Mouse (Mus musculus) limb, embryonic 12.5 days (tissue): ENCODE data around the gene Casc3. TPM values are rescaled to one million over a fixed set of nuclear protein-coding genes. Genes with fewer than 3 reads are reported as not detected.

ENCODE experiments used
- ATAC-seq: fragments of 200-750 bp; cut with Nextera tagmentation; 2 replicates; pipeline ENCODE4 v1.8.0; 2017; ENCODE audit warnings: low read depth, moderate TSS enrichment; ENCODE audit not compliant: insufficient number of reproducible peaks, insufficient read depth, low FRiP score, low TSS enrichment
- H3K27ac ChIP-seq: fragments of 300-500 bp; sonication (generic); 2 replicates; pipeline ENCODE4 v1.5.1; 2016; ENCODE audit warnings: mild to moderate bottlenecking, moderate library complexity
- H3K27me3 ChIP-seq: fragments of 300-500 bp; sonication (generic); 2 replicates; pipeline ENCODE4 v1.6.1; 2016; ENCODE audit warnings: mild to moderate bottlenecking, moderate library complexity
- H3K36me3 ChIP-seq: fragments of 300-500 bp; sonication (generic); 2 replicates; pipeline ENCODE4 v1.6.1; 2016; ENCODE audit warnings: mild to moderate bottlenecking, moderate library complexity
- H3K4me1 ChIP-seq: fragments of 300-500 bp; sonication (generic); replicated peaks from 2 replicates; pipeline ENCODE4 v1.6.1; 2016
- H3K4me2 ChIP-seq: fragments of 300-500 bp; sonication (generic); 2 replicates; pipeline ENCODE4 v1.6.1; 2016; ENCODE audit warnings: mild to moderate bottlenecking, moderate library complexity
- H3K4me3 ChIP-seq: fragments of 300-500 bp; sonication (generic); replicated peaks from 2 replicates; pipeline ENCODE4 v1.5.1; 2016; ENCODE audit warnings: mild to moderate bottlenecking
- H3K9ac ChIP-seq: fragments of 300-500 bp; sonication (generic); replicated peaks from 2 replicates; pipeline ENCODE4 v1.6.1; 2016; ENCODE audit warnings: mild to moderate bottlenecking, moderate library complexity
- H3K9me3 ChIP-seq: fragments of 300-500 bp; sonication (generic); 2 replicates; pipeline ENCODE4 v1.6.1; 2016; ENCODE audit warnings: mild to moderate bottlenecking, moderate library complexity
- WGBS: fragments of 180-500 bp; shearing (Covaris S2); methylation state at CpG from one replicate; pipeline ENCODE4 v1.1.7; 2016; 5-methylcytosine and 5-hydroxymethylcytosine counted together
- polyA plus RNA-seq: library from polyadenylated mRNA; unstranded; fragments of >200 nt; fragmentation: Nextera tagmentation; extraction: Ambion mirVana; gene quantifications from 2 replicates; pipeline ENCODE4 v1.2.1, GENCODE M21; 2016

Casc3 gene
- polyA plus RNA-seq, 1 experiment from 2014 or later: 48.1 TPM

- WGBS: 6% methylated on average over 41 of the region's 41 CpGs
- peak within 1 kb of the TSS; percentile 62 for H3K4me3 ChIP-seq
- H3K9ac ChIP-seq: peak within 1 kb of the TSS; percentile 71
- peaks cover 24% of the 10 kb centered on the region for H3K36me3 ChIP-seq
- peak within 1 kb of the TSS; percentile 61 for H3K4me2 ChIP-seq
- peak; percentile 72 for ATAC-seq
- H3K27me3 ChIP-seq: no peaks in the 10 kb centered on the region
- no peaks in the 10 kb centered on the region for H3K9me3 ChIP-seq
- peak within 1 kb of the TSS; percentile 95 for H3K27ac ChIP-seq
- peaks cover 8% of the 10 kb centered on the region for H3K4me1 ChIP-seq
Observed at GRCm38 (mm10) chr11:98863028-98863750, 58.5 kb downstream of the Casc3 start, which contains the start of gene Wipf2. Wipf2 (plus strand) TSS chr11:98863638.

- peaks cover 31% of the 10 kb centered on the region for H3K36me3 ChIP-seq
- H3K4me1 ChIP-seq: peaks cover 8% of the 10 kb centered on the region
- H3K27me3 ChIP-seq: no peaks in the 10 kb centered on the region
- WGBS: under 1% methylated on average over 35 of the region's 39 CpGs
- H3K9me3 ChIP-seq: no peaks in the 10 kb centered on the region
- H3K9ac ChIP-seq: peak overlapping the region; percentile 71
- peak overlapping the region; percentile 61 for H3K4me2 ChIP-seq
- H3K27ac ChIP-seq: peak overlapping the region; percentile 95
- H3K4me3 ChIP-seq: peak overlapping the region; percentile 62
- peak; percentile 64 for ATAC-seq
Observed at GRCm38 (mm10) chr11:98863751-98864429, 59.2 kb downstream of the Casc3 start.

- H3K36me3 ChIP-seq: peaks cover 54% of the 10 kb centered on the region
- no peak for ATAC-seq
Observed at GRCm38 (mm10) chr11:98867293-98867692, 62.6 kb downstream of the Casc3 start.

GRCm38 (mm10) chr11:98869906-98870305 lies 65.2 kb downstream of the Casc3 start:
- no peak for ATAC-seq
- Histone ChIP-seq H3K4me2 (no peak overlapping the region), H3K4me1 (peaks cover 5% of the 10 kb centered on the region; the same call in 1 of the 2 replicates), H3K36me3 (peaks cover 70% of the 10 kb centered on the region), H3K27ac (no peak overlapping the region), H3K4me3 (no peak overlapping the region), H3K9ac (no peak overlapping the region), H3K9me3 (no peaks in the 10 kb centered on the region), H3K27me3 (no peaks in the 10 kb centered on the region)
- WGBS: 90% methylated on average over 8 of the region's 8 CpGs

More at GRCm38 (mm10) chr11:98867293-98867692, 62.6 kb downstream of the Casc3 start:
- Histone ChIP-seq H3K9me3 (no peaks in the 10 kb centered on the region), H3K27ac (no peak overlapping the region), H3K9ac (no peak overlapping the region), H3K4me3 (no peak overlapping the region), H3K4me2 (no peak overlapping the region), H3K4me1 (peaks cover 13% of the 10 kb centered on the region), H3K27me3 (no peaks in the 10 kb centered on the region)
- WGBS: 95% methylated on average over 12 of the region's 12 CpGs

- Histone ChIP-seq H3K4me2 (no peak overlapping the region), H3K4me1 (peaks cover 5% of the 10 kb centered on the region; the same call in 1 of the 2 replicates), H3K36me3 (peaks cover 74% of the 10 kb centered on the region), H3K9ac (no peak overlapping the region), H3K4me3 (no peak overlapping the region), H3K27me3 (no peaks in the 10 kb centered on the region), H3K27ac (no peak overlapping the region), H3K9me3 (no peaks in the 10 kb centered on the region)
- 85% methylated on average over 5 of the region's 5 CpGs for WGBS
- ATAC-seq: no peak
Observed at GRCm38 (mm10) chr11:98870791-98871190, 66.1 kb downstream of the Casc3 start.

- peaks cover 68% of the 10 kb centered on the region for H3K36me3 ChIP-seq
- no peak for ATAC-seq
Observed at GRCm38 (mm10) chr11:98871416-98871815, 66.7 kb downstream of the Casc3 start.

GRCm38 (mm10) chr11:98872040-98872439 lies 67.3 kb downstream of the Casc3 start:
- Histone ChIP-seq H3K4me2 (no peak overlapping the region), H3K27me3 (no peaks in the 10 kb centered on the region), H3K4me1 (peaks cover 5% of the 10 kb centered on the region; the same call in 1 of the 2 replicates), H3K27ac (no peak overlapping the region), H3K9ac (no peak overlapping the region), H3K4me3 (no peak overlapping the region), H3K36me3 (peaks cover 62% of the 10 kb centered on the region), H3K9me3 (no peaks in the 10 kb centered on the region)
- ATAC-seq: no peak
- 63% methylated on average over 4 of the region's 4 CpGs for WGBS

More at GRCm38 (mm10) chr11:98871416-98871815, 66.7 kb downstream of the Casc3 start:
- Histone ChIP-seq H3K27me3 (no peaks in the 10 kb centered on the region), H3K27ac (no peak overlapping the region), H3K9me3 (no peaks in the 10 kb centered on the region), H3K4me2 (no peak overlapping the region), H3K4me3 (no peak overlapping the region), H3K4me1 (peaks cover 5% of the 10 kb centered on the region; the same call in 1 of the 2 replicates), H3K9ac (no peak overlapping the region)
- 66% methylated on average over 4 of the region's 4 CpGs for WGBS

- H3K4me2 ChIP-seq: no peak overlapping the region
- peaks cover 13% of the 10 kb centered on the region; the same call in 1 of the 2 replicates for H3K4me1 ChIP-seq
- H3K4me3 ChIP-seq: no peak overlapping the region
- no peak overlapping the region for H3K9ac ChIP-seq
- no peaks in the 10 kb centered on the region for H3K9me3 ChIP-seq
- H3K27ac ChIP-seq: no peak overlapping the region
- no peak for ATAC-seq
- 95% methylated on average over 9 of the region's 9 CpGs for WGBS
- no peaks in the 10 kb centered on the region for H3K27me3 ChIP-seq
- H3K36me3 ChIP-seq: peaks cover 49% of the 10 kb centered on the region
Observed at GRCm38 (mm10) chr11:98873900-98874299, 69.2 kb downstream of the Casc3 start.

GRCm38 (mm10) chr11:98877001-98877400 lies 72.3 kb downstream of the Casc3 start:
- no peak overlapping the region for H3K9ac ChIP-seq
- H3K4me1 ChIP-seq: 0 out of 2 replicates have a peak, but pooled peaks cover 8% of the 10 kb centered on the region
- H3K27ac ChIP-seq: no peak overlapping the region
- no peaks in the 10 kb centered on the region for H3K27me3 ChIP-seq
- no peak overlapping the region for H3K4me3 ChIP-seq
- H3K9me3 ChIP-seq: no peaks in the 10 kb centered on the region
- ATAC-seq: no peak
- 82% methylated on average over 9 of the region's 9 CpGs for WGBS
- H3K4me2 ChIP-seq: no peak overlapping the region
- peaks cover 41% of the 10 kb centered on the region for H3K36me3 ChIP-seq
